Mouse (Mus musculus) brown adipose tissue, adult 24 weeks (tissue): Measurements from ENCODE around the gene Gemin2. TPM values are rescaled to one million over a fixed set of nuclear protein-coding genes. Genes with fewer than 3 reads are reported as not detected.

Source experiments
- H3K27ac ChIP-seq: fragments of 200-500 bp; replicated peaks from 2 replicates; pipeline ENCODE4 v1.5.1; 2012; ENCODE audit warnings: low read depth, mild to moderate bottlenecking, low read length
- H3K4me1 ChIP-seq: fragments of 200-500 bp; 2 replicates; pipeline ENCODE4 v1.6.1; 2012; ENCODE audit warnings: low read length, mixed read lengths; ENCODE audit not compliant: control insufficient read depth, insufficient read depth, insufficient read length
- H3K4me3 ChIP-seq: fragments of 200-500 bp; 2 replicates; pipeline ENCODE4 v1.5.1; 2012; ENCODE audit warnings: low read depth, mild to moderate bottlenecking, low read length, moderate library complexity; ENCODE audit not compliant: insufficient read depth
- polyA plus RNA-seq: library from polyadenylated mRNA; stranded (reverse); fragments of >200 nt; gene quantifications from 2 replicates; pipeline ENCODE4 v1.2.4, GENCODE M21; 2012; ENCODE audit not compliant: missing spikeins, insufficient read depth, insufficient read length

Gene Gemin2
- polyA plus RNA-seq, 1 experiment: 5.6 TPM

- Histone ChIP-seq H3K27ac (no peak overlapping the region), H3K4me3 (no peak overlapping the region), H3K4me1 (no peaks in the 10 kb centered on the region)
Measured at GRCm38 (mm10) chr12:59072286-59072685, 59.1 kb downstream of the Gemin2 start.

GRCm38 (mm10) chr12:59074052-59074451 lies 60.9 kb downstream of the Gemin2 start:
- Histone ChIP-seq H3K4me3 (no peak overlapping the region), H3K27ac (no peak overlapping the region), H3K4me1 (no peaks in the 10 kb centered on the region)

- Histone ChIP-seq H3K4me1 (no peaks in the 10 kb centered on the region), H3K27ac (no peak overlapping the region), H3K4me3 (no peak overlapping the region)
Measured at GRCm38 (mm10) chr12:59076996-59077395, 63.8 kb downstream of the Gemin2 start.

GRCm38 (mm10) chr12:59077883-59078282 lies 64.7 kb downstream of the Gemin2 start:
- H3K4me1 ChIP-seq: no peaks in the 10 kb centered on the region
- no peak overlapping the region for H3K4me3 ChIP-seq
- H3K27ac ChIP-seq: no peak overlapping the region

Other genes with a start within 250 kb of the Gemin2 start
- 15.7 and 16.2 TPM in 2 replicates for gene Sec23a, start 1.4 kb upstream of the Gemin2 start, polyA plus RNA-seq
- gene Trappc6b, start 48.1 kb downstream of the Gemin2 start, polyA plus RNA-seq: 97.3 and 120 TPM in 2 replicates
- gene Pnn, start 53.5 kb downstream of the Gemin2 start, polyA plus RNA-seq: 28.1 and 30.3 TPM in 2 replicates
- 60.2 and 62.5 TPM in 2 replicates for gene Mia2, start 82.4 kb downstream of the Gemin2 start, polyA plus RNA-seq
- 20.3 and 30.0 TPM in 2 replicates for gene Fbxo33, start 206.3 kb downstream of the Gemin2 start, polyA plus RNA-seq